Mouse (Mus musculus) forebrain, embryonic 13.5 days (tissue): Measurements from ENCODE around the gene Trip10. TPM values are rescaled to one million over a fixed set of nuclear protein-coding genes. Genes with fewer than 3 reads are reported as not detected.

Experiments
- ATAC-seq: fragments of 200-750 bp; cut with Nextera tagmentation; 2 replicates; pipeline ENCODE4 v1.8.0; 2017
- H3K27ac ChIP-seq: fragments of 300-500 bp; sonication (generic); 2 replicates; pipeline ENCODE4 v1.5.1; 2015; ENCODE audit warnings: inconsistent platforms, mild to moderate bottlenecking, moderate library complexity
- H3K27me3 ChIP-seq: fragments of 300-500 bp; sonication (generic); 2 replicates; pipeline ENCODE4 v1.6.1; 2015; ENCODE audit warnings: mild to moderate bottlenecking, inconsistent platforms
- H3K36me3 ChIP-seq: fragments of 300-500 bp; sonication (generic); 2 replicates; pipeline ENCODE4 v1.6.1; 2015; ENCODE audit warnings: mild to moderate bottlenecking, inconsistent platforms; ENCODE audit not compliant: poor library complexity, severe bottlenecking
- H3K4me1 ChIP-seq: fragments of 300-500 bp; sonication (generic); 2 replicates; pipeline ENCODE4 v1.6.1; 2015; ENCODE audit warnings: inconsistent platforms
- H3K4me2 ChIP-seq: fragments of 300-500 bp; sonication (generic); 2 replicates; pipeline ENCODE4 v1.6.1; 2015; ENCODE audit warnings: inconsistent platforms, mild to moderate bottlenecking, moderate library complexity
- H3K4me3 ChIP-seq: fragments of 300-500 bp; sonication (generic); 2 replicates; pipeline ENCODE4 v1.5.1; 2015; ENCODE audit warnings: mild to moderate bottlenecking, inconsistent platforms
- H3K9ac ChIP-seq: fragments of 300-500 bp; sonication (generic); 2 replicates; pipeline ENCODE4 v1.6.1; 2015; ENCODE audit warnings: mild to moderate bottlenecking, inconsistent platforms
- H3K9me3 ChIP-seq: fragments of 300-500 bp; sonication (generic); replicated peaks from 2 replicates; pipeline ENCODE4 v1.6.1; 2016; ENCODE audit warnings: inconsistent platforms
- WGBS: fragments of 180-500 bp; shearing (Covaris S2); methylation state at CpG from one replicate; pipeline ENCODE4 v1.1.7; 2015; 5-methylcytosine and 5-hydroxymethylcytosine counted together
- polyA plus RNA-seq: library from polyadenylated mRNA; unstranded; fragments of >200 nt; fragmentation: Nextera tagmentation; extraction: Ambion mirVana; gene quantifications from 2 replicates; pipeline ENCODE4 v1.2.1, GENCODE M21; 2015

The Trip10 gene
- polyA plus RNA-seq, 1 experiment from 2014 or later: 18.7 TPM

DNA sequence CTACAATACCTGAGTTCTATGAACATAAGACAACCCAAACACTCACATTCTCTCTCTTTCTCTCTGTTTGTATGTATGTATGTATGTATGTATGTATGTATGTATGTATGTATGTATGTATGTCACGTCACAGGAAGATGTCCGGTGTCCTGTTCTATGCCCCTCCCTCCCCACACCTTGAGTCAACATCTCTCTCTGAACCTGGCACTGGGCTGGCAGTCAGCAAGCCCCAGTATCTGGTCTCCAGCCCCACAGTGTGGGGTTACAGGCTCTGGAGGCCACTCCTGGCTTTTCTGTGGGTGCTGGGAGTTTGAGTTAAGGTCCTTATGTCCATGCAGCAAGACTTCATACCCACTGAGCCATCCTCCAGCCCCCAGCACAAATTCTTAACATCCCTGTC is 21.8 kb upstream of the Trip10 start:
- Histone ChIP-seq H3K27me3 (no peaks in the 10 kb centered on the region), H3K9ac (no peak overlapping the region), H3K36me3 (no peaks in the 10 kb centered on the region), H3K4me2 (no peak overlapping the region), H3K4me3 (no peak overlapping the region), H3K9me3 (no peaks in the 10 kb centered on the region), H3K4me1 (no peaks in the 10 kb centered on the region), H3K27ac (no peak overlapping the region)
- no peak for ATAC-seq
- WGBS: 89% methylated on average over 2 of the region's 2 CpGs

DNA sequence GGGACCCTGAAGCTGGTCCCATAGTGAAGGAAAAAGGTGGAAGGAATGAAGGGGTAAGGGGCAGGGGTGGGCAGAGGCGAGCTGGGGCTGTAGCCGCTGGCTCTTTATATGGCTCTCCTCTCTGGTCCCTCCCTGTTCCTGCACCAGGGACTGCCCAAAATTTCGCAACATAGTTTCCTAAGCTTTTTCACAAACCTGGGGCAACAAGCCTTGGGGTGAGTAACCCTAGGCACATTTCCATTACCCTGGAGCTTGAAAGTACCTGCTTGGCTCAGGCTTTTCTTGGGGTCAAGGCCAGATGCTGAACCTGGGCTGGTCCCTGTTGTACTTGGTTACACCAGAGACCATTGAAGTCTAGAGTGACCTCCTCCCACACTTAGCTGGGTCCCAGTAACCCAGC is 21.2 kb upstream of the Trip10 start, which contains the start of gene C3:
Gene C3, minus strand, starts transcription at position 123 of the 400 bp plus-strand sequence.
- ATAC-seq: no peak
- Histone ChIP-seq H3K9me3 (no peaks in the 10 kb centered on the region), H3K27ac (no peak within 1 kb of the TSS), H3K4me2 (no peak within 1 kb of the TSS), H3K27me3 (no peaks in the 10 kb centered on the region), H3K9ac (no peak within 1 kb of the TSS), H3K4me3 (no peak within 1 kb of the TSS), H3K36me3 (no peaks in the 10 kb centered on the region), H3K4me1 (no peaks in the 10 kb centered on the region)
- 71% methylated on average over 3 of the region's 3 CpGs for WGBS

GRCm38 (mm10) chr17:57228873-57229272 is 20.4 kb upstream of the Trip10 start:
- Histone ChIP-seq H3K27me3 (no peaks in the 10 kb centered on the region), H3K4me1 (no peaks in the 10 kb centered on the region), H3K9ac (no peak overlapping the region), H3K27ac (no peak overlapping the region), H3K4me2 (no peak overlapping the region), H3K36me3 (no peaks in the 10 kb centered on the region), H3K9me3 (no peaks in the 10 kb centered on the region), H3K4me3 (no peak overlapping the region)
- ATAC-seq: no peak
- WGBS: 77% methylated on average over 3 of the region's 3 CpGs

DNA sequence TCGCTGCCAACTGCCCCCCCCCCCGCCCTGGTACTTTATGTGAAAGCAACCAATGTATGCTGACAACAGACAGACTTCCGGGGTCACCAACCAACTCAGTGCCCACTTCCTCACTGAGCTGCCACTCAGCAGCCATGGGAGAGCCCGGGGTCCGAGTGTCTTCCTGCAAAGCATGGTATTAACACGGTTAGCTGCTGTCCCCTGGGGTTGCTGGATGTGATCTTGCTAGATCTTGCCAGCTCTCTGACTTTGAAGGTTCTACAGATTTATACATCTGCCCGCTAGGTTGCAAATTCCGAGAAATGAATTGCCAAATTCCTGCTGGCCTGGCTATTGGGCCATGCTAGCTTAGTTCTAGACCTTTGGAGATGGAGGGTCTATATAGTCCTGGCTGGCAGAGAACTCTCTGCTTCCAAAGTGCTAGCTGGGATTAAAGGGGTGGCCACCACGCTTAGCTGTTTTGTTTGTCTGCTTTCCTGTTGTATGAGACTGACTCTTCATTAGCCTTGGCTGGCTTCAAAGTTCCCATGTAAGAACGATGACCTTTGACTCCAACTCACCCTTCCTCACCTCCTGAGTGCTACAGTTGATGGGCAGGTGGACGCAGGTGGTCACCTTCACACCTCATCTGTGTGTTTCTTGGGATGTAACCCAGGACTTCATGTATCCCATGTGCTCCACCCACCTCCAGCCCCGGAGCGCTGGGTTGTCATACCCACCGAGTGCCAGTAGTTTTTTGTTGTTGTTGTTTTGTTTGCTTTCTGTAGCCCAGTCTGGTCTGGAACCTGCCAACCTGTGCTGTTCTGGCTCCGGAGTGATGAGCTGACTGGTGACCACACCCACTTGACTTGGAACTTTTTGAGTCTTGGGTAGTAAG is 19.2 kb upstream of the Trip10 start:
- Histone ChIP-seq H3K9ac (no peak overlapping the region), H3K4me2 (no peak overlapping the region), H3K27ac (no peak overlapping the region), H3K27me3 (no peaks in the 10 kb centered on the region), H3K9me3 (no peaks in the 10 kb centered on the region), H3K4me1 (no peaks in the 10 kb centered on the region), H3K36me3 (peaks cover 12% of the 10 kb centered on the region; the same call in 1 of the 2 replicates), H3K4me3 (no peak overlapping the region)
- ATAC-seq: no peak
- WGBS: 78% methylated on average over 15 of the region's 15 CpGs

- H3K9me3 ChIP-seq: no peaks in the 10 kb centered on the region
- H3K27me3 ChIP-seq: no peaks in the 10 kb centered on the region
- no peak overlapping the region for H3K27ac ChIP-seq
- no peak overlapping the region for H3K4me2 ChIP-seq
- WGBS: 74% methylated on average over 6 of the region's 6 CpGs
- ATAC-seq: no peak
- H3K4me3 ChIP-seq: no peak overlapping the region
- H3K36me3 ChIP-seq: peaks cover 15% of the 10 kb centered on the region
- no peak overlapping the region for H3K9ac ChIP-seq
- H3K4me1 ChIP-seq: no peaks in the 10 kb centered on the region
Observed at GRCm38 (mm10) chr17:57230728-57231125, 18.5 kb upstream of the Trip10 start.

DNA sequence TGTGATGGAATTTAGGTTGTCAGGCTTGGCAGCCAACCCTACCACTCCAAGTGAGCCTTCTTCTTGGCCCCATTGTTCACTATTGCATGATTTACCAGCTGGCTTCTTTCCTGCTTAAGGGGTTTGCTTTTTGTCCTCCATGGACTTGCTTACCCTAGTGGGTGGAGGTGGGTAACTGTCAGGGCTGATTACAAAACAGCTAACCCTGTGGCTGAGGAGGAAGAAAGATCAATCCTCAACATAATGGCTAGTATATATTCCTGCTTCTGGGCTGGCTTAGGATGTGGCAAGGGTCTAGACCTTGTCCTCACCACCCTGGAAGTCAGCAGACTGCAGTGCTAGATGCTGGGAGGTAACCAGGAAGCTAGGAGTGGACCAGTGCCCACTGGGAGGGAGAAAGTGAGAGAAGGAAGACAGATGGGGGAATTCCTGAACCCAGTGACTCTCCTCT is 17.9 kb upstream of the Trip10 start:
- Histone ChIP-seq H3K4me3 (no peak overlapping the region), H3K27ac (no peak overlapping the region), H3K36me3 (peaks cover 21% of the 10 kb centered on the region), H3K27me3 (no peaks in the 10 kb centered on the region), H3K4me2 (no peak overlapping the region), H3K4me1 (no peaks in the 10 kb centered on the region), H3K9me3 (no peaks in the 10 kb centered on the region), H3K9ac (no peak overlapping the region)
- no peak for ATAC-seq

DNA sequence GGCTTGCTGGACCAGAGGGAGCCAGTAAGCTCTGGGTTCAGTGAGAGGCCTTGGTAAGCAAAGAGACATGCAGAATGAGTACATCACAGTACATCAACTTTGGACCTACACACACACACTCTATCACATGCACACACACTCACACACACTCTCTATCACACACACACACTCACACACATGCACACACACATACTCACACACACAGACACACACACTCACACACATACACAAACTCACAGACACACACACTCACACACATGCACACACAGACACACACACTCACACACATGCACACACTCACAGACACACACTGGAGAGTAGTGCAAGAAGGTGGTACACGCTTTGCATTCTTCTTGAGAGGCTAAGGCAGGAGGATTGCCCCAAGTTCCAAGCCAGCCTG is 17.1 kb upstream of the Trip10 start:
- Histone ChIP-seq H3K4me2 (no peak overlapping the region), H3K36me3 (peaks cover 30% of the 10 kb centered on the region), H3K27ac (no peak overlapping the region)

DNA sequence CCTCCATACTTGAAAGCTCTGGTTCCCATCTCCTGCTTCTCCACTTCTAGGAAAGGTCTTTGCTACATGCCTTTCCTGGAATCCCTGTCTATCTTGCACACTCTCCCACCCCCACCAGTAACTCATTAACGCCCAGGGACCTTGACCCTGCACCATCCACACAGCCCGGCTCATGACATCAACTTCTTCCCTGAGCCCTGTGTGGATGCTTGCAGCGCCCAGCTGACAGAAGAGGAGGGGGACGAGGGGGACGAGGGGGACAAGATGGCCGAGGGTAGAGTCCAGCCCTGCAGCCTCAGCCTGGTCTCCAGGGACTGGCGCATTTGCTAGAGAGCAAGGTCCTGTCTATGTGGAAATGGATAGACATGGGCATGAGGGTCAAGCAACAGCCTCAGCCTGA is 16.2 kb upstream of the Trip10 start:
- H3K36me3 ChIP-seq: peaks cover 38% of the 10 kb centered on the region
- no peak overlapping the region for H3K27ac ChIP-seq
- no peak overlapping the region for H3K4me2 ChIP-seq
- no peaks in the 10 kb centered on the region for H3K4me1 ChIP-seq
- no peaks in the 10 kb centered on the region for H3K27me3 ChIP-seq
- H3K9ac ChIP-seq: no peak overlapping the region
- H3K9me3 ChIP-seq: no peaks in the 10 kb centered on the region
- no peak for ATAC-seq
- WGBS: 69% methylated on average over 6 of the region's 7 CpGs
- no peak overlapping the region for H3K4me3 ChIP-seq

More for the DNA sequence above, 17.1 kb upstream of the Trip10 start:
- no peak for ATAC-seq
- Histone ChIP-seq H3K9me3 (no peaks in the 10 kb centered on the region), H3K4me1 (no peaks in the 10 kb centered on the region), H3K9ac (no peak overlapping the region), H3K4me3 (no peak overlapping the region), H3K27me3 (no peaks in the 10 kb centered on the region)
- 66% methylated on average over 1 of the region's 1 CpGs for WGBS

DNA sequence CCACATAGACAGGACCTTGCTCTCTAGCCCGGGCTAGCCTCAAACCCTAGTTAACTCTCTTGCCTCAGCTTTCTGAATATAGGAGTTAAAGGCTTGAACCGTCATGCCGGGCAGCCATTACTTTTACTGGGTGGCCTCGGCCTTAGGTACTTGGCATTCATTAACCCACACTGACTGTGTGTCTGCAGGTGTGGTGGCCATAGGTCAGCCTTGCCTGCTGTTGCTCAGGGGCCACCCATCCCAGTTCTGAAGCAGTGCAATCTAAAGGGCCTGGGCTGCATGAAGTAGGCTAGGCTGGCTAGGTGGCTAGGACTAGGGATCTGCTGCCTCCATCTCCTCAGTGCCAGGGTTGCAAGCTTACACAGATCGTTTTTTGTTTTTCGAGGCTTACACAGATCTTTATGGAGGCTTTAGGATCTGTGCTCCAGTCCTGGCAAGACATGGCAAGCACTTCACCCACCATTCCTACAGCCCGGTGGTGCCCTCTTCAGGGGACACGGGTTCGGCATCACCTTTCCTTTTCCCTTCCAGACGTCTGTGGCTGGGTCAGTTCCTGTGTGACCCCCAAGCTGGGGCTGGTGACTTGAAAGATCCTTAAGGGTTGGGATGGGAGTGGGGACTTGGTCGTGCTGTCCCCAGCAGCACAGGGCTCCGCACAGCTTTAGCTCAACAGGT is 14.9 kb upstream of the Trip10 start:
- WGBS: 82% methylated on average over 12 of the region's 12 CpGs
- H3K27ac ChIP-seq: no peak overlapping the region
- H3K4me2 ChIP-seq: no peak overlapping the region
- H3K4me1 ChIP-seq: no peaks in the 10 kb centered on the region
- no peak overlapping the region for H3K4me3 ChIP-seq
- no peaks in the 10 kb centered on the region for H3K27me3 ChIP-seq
- ATAC-seq: no peak
- peaks cover 42% of the 10 kb centered on the region for H3K36me3 ChIP-seq
- H3K9ac ChIP-seq: no peak overlapping the region
- no peaks in the 10 kb centered on the region for H3K9me3 ChIP-seq

DNA sequence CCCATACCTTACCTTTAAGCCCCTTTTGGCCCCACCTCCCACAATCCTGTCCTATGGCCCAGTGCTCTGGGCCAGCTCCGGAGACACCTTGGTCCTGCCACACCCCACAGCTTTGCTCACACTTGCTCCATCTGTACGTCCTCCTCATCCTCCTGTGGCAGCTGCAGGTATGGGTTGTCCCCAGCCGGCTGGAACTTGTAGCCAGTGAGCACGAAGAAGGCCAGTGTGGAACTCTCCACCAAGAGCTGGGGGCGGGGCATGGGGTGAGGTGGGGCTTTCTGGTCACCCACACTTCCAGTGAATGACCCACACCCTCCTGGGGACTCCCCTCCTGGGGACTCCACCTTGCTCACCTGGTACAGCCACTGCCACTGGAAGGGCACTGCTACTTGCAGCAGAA is 13.5 kb upstream of the Trip10 start:
- no peak for ATAC-seq
- Histone ChIP-seq H3K4me3 (no peak overlapping the region), H3K27me3 (no peaks in the 10 kb centered on the region), H3K4me1 (no peaks in the 10 kb centered on the region), H3K27ac (no peak overlapping the region), H3K36me3 (peaks cover 42% of the 10 kb centered on the region), H3K9me3 (no peaks in the 10 kb centered on the region), H3K9ac (no peak overlapping the region), H3K4me2 (no peak overlapping the region)
- WGBS: 89% methylated on average over 5 of the region's 5 CpGs

GRCm38 (mm10) chr17:57237181-57237580 is 12.1 kb upstream of the Trip10 start:
- ATAC-seq: no peak
- H3K4me3 ChIP-seq: no peak overlapping the region
- H3K36me3 ChIP-seq: peaks cover 50% of the 10 kb centered on the region
- WGBS: 91% methylated on average over 9 of the region's 9 CpGs
- H3K9me3 ChIP-seq: no peaks in the 10 kb centered on the region
- no peak overlapping the region for H3K27ac ChIP-seq
- H3K4me2 ChIP-seq: no peak overlapping the region
- no peaks in the 10 kb centered on the region for H3K4me1 ChIP-seq
- no peaks in the 10 kb centered on the region for H3K27me3 ChIP-seq
- H3K9ac ChIP-seq: no peak overlapping the region

GRCm38 (mm10) chr17:57243650-57244370 is 5.4 kb upstream of the Trip10 start:
- Histone ChIP-seq H3K9me3 (no peaks in the 10 kb centered on the region), H3K4me1 (peaks cover 17% of the 10 kb centered on the region), H3K27me3 (no peaks in the 10 kb centered on the region), H3K4me3 (no peak overlapping the region), H3K9ac (no peak overlapping the region), H3K4me2 (no peak overlapping the region), H3K36me3 (peaks cover 32% of the 10 kb centered on the region), H3K27ac (no peak overlapping the region)
- WGBS: 83% methylated on average over 10 of the region's 10 CpGs
- ATAC-seq: no peak
